ENCODE assay signal across 9 mouse cellular contexts in genomic region chr10:52383022-52383421, GRCm38 (mm10). TPM values are rescaled to one million over a fixed set of nuclear protein-coding genes. Genes with fewer than 3 reads are reported as not detected.
DNase-seq lines count a peak whose midpoint lies in the region; ATAC-seq lines count a peak whose summit lies in the region.
"Had no signal": no experiment of that assay in that cellular context is flagged by ENCODE, and none has a peak within 500 bp of the region (broad histone marks: within the 10 kb centered on the region; RNA-seq: fewer than 3 reads in every experiment).

No protein-coding gene starts in this region.

- H3K27me3 ChIP-seq in embryonic facial prominence, embryonic 15.5 days, result no peaks in the 10 kb centered on the region
- H3K27me3 ChIP-seq in hindbrain, embryonic 16.5 days (replicated peaks; ENCODE audit: control insufficient read depth, insufficient read depth, low read length), result no peaks in the 10 kb centered on the region
- H3K27me3 ChIP-seq in midbrain, embryonic 16.5 days (ENCODE audit: control insufficient read depth, insufficient read depth, low read depth, low read length), result no peaks in the 10 kb centered on the region

- peaks cover 7% of the 10 kb centered on the region for H3K4me1 ChIP-seq in embryonic facial prominence, embryonic 15.5 days
- peaks cover 7% of the 10 kb centered on the region for H3K4me1 ChIP-seq in hindbrain, embryonic 16.5 days (ENCODE audit: control insufficient read depth, insufficient read depth, low read depth, low read length)
- peaks cover 21% of the 10 kb centered on the region for H3K4me1 ChIP-seq in midbrain, embryonic 16.5 days (ENCODE audit: control insufficient read depth, insufficient read depth, low read length)

- no peaks in the 10 kb centered on the region for H3K9me3 ChIP-seq in embryonic facial prominence, embryonic 15.5 days (replicated peaks)
- no peaks in the 10 kb centered on the region for H3K9me3 ChIP-seq in hindbrain, embryonic 16.5 days (ENCODE audit: control insufficient read depth, low read length)
- no peaks in the 10 kb centered on the region for H3K9me3 ChIP-seq in midbrain, embryonic 16.5 days (replicated peaks; ENCODE audit: control insufficient read depth, low read length, poor library complexity, severe bottlenecking)

- peak overlapping the region; percentile 91 for H3K4me3 ChIP-seq in embryonic facial prominence, embryonic 15.5 days (replicated peaks)
- no peak overlapping the region for H3K4me3 ChIP-seq in hindbrain, embryonic 16.5 days (ENCODE audit: low read length)
- no peak overlapping the region for H3K4me3 ChIP-seq in midbrain, embryonic 16.5 days (ENCODE audit: low read depth, low read length)

- no peak overlapping the region for H3K9ac ChIP-seq in embryonic facial prominence, embryonic 15.5 days
- no peak overlapping the region for H3K9ac ChIP-seq in hindbrain, embryonic 16.5 days (ENCODE audit: low read depth, low read length)
- no peak overlapping the region for H3K9ac ChIP-seq in midbrain, embryonic 16.5 days (ENCODE audit: low read depth, low read length)

- DNase-seq in kidney, adult 9 months, result peak; percentile 66
- no peak for DNase-seq in kidney, postnatal 25 days
- DNase-seq in gastrocnemius, postnatal 4 days (ENCODE audit: low spot score in 2 of 2), result no peak
- DNase-seq in embryo, embryonic 10 days (ENCODE audit: low spot score), result no peak
- no peak for DNase-seq in cerebellum, postnatal 4 days (ENCODE audit: low spot score in 2 of 2)

- peak overlapping the region; percentile 95 for H3K27ac ChIP-seq in embryonic facial prominence, embryonic 15.5 days (replicated peaks)
- H3K27ac ChIP-seq in hindbrain, embryonic 16.5 days (ENCODE audit: low read depth, low read length), result no peak overlapping the region
- H3K27ac ChIP-seq in midbrain, embryonic 16.5 days (ENCODE audit: low read length), result 0 out of 2 replicates have a peak overlapping the region, but pooled peaks have one; percentile 9

- H3K4me2 ChIP-seq in embryonic facial prominence, embryonic 15.5 days (replicated peaks), result peak overlapping the region; percentile 72
- H3K4me2 ChIP-seq in hindbrain, embryonic 16.5 days (ENCODE audit: low read length), result peak overlapping the region; percentile 76
- H3K4me2 ChIP-seq in midbrain, embryonic 16.5 days (ENCODE audit: low read length), result peak overlapping the region; percentile 65

- 66% methylated on average over 6 of the region's 6 CpGs for WGBS in embryonic facial prominence, embryonic 15.5 days
- WGBS in hindbrain, embryonic 16.5 days, result 91% methylated on average over 6 of the region's 6 CpGs
- WGBS in midbrain, embryonic 16.5 days, result 87% methylated on average over 6 of the region's 6 CpGs

- no peak for ATAC-seq in embryonic facial prominence, embryonic 15.5 days (ENCODE audit: insufficient number of reproducible peaks, low FRiP score, low TSS enrichment, low read depth)
- ATAC-seq in hindbrain, embryonic 16.5 days, result no peak
- ATAC-seq in midbrain, embryonic 16.5 days, result no peak

- no peaks in the 10 kb centered on the region for H3K36me3 ChIP-seq in embryonic facial prominence, embryonic 15.5 days
- no peaks in the 10 kb centered on the region for H3K36me3 ChIP-seq in hindbrain, embryonic 16.5 days (ENCODE audit: control insufficient read depth, insufficient read depth, low read length)
- H3K36me3 ChIP-seq in midbrain, embryonic 16.5 days (ENCODE audit: control insufficient read depth, insufficient read depth, low read length), result no peaks in the 10 kb centered on the region

RNA-seq across cellular contexts. Expression of gene Gopc, which starts 1.1 kb away (rescaled TPM):
- 20.2 and 21.1 TPM in 2 replicates for polyA plus RNA-seq in embryonic facial prominence, embryonic 15.5 days (2015; fragmentation: Nextera tagmentation; extraction: Ambion mirVana)
- 28.1 and 29.6 TPM in 2 replicates for polyA plus RNA-seq in hindbrain, embryonic 16.5 days (2015; fragmentation: Nextera tagmentation; extraction: Ambion mirVana)
- polyA plus RNA-seq in midbrain, embryonic 16.5 days (2015; fragmentation: Nextera tagmentation; extraction: Ambion mirVana), result 24.8 and 27.4 TPM in 2 replicates
- 10 to 100 TPM; 16.7 to 18.9 TPM for total RNA-seq in gastrocnemius, postnatal 4 days (2021)

RNA-seq across cellular contexts. Expression of gene Nepn, which starts 5.8 kb away (rescaled TPM):
- polyA plus RNA-seq in embryonic facial prominence, embryonic 15.5 days (2015; fragmentation: Nextera tagmentation; extraction: Ambion mirVana), result not detected in 2 replicates
- polyA plus RNA-seq in hindbrain, embryonic 16.5 days (2015; fragmentation: Nextera tagmentation; extraction: Ambion mirVana), result not detected in 2 replicates
- polyA plus RNA-seq in midbrain, embryonic 16.5 days (2015; fragmentation: Nextera tagmentation; extraction: Ambion mirVana), result not detected in 2 replicates
- under 1 TPM in 1 of 2 experiments, not detected in 1; 0.36 TPM for total RNA-seq in gastrocnemius, postnatal 4 days (2021)
- polyA plus RNA-seq: spleen, adult 2 months had no signal

RNA-seq across cellular contexts. Expression of gene Gm26741, which starts 24.5 kb away (rescaled TPM):
- polyA plus RNA-seq in embryonic facial prominence, embryonic 15.5 days (2015; fragmentation: Nextera tagmentation; extraction: Ambion mirVana), result not detected in 2 replicates
- not detected in 2 replicates for polyA plus RNA-seq in hindbrain, embryonic 16.5 days (2015; fragmentation: Nextera tagmentation; extraction: Ambion mirVana)
- polyA plus RNA-seq in midbrain, embryonic 16.5 days (2015; fragmentation: Nextera tagmentation; extraction: Ambion mirVana), result not detected in 2 replicates
- total RNA-seq in gastrocnemius, postnatal 4 days (2021), result not detected
- polyA plus RNA-seq: spleen, adult 2 months had no signal

RNA-seq across cellular contexts. Expression of gene Nus1, which starts 34.3 kb away (rescaled TPM):
- 13.0 and 14.4 TPM in 2 replicates for polyA plus RNA-seq in embryonic facial prominence, embryonic 15.5 days (2015; fragmentation: Nextera tagmentation; extraction: Ambion mirVana)
- polyA plus RNA-seq in hindbrain, embryonic 16.5 days (2015; fragmentation: Nextera tagmentation; extraction: Ambion mirVana), result 22.1 and 22.4 TPM in 2 replicates
- 23.5 and 24.7 TPM in 2 replicates for polyA plus RNA-seq in midbrain, embryonic 16.5 days (2015; fragmentation: Nextera tagmentation; extraction: Ambion mirVana)
- 10 to 100 TPM; 30.7 to 34.1 TPM for total RNA-seq in gastrocnemius, postnatal 4 days (2021)
